Mouse (Mus musculus): ENCODE measurements around the gene B4galt1. TPM values are rescaled to one million over a fixed set of nuclear protein-coding genes. Genes with fewer than 3 reads are reported as not detected.

B4galt1 gene
- polyA plus RNA-seq, 1 experiment from 2014 or later, result 39.9 TPM

DNA sequence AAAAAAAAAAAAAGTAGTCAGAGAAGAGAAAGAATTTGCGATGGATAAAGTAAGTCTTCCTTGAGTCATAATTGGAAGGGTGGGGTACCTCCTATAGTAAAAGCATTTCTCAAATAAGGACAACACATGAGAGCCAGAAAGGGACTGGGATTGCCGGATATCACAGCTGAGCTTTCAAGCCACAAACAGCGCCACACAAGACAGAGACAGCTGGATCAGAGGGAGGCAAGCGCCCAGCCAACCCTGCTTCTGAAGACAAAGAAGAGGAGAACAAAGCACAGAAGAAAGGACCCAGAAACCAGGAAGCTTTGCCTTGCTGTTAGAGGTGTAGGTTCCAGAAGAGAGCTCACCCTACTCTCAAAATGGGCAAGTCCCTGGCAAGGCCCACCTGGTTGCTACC is 67.2 kb downstream of the B4galt1 start:
- no peak for ATAC-seq (ENCODE audit: insufficient number of reproducible peaks, insufficient read depth, low FRiP score, low TSS enrichment, low read depth)
- Histone ChIP-seq H3K27ac (no peak overlapping the region), H3K4me2 (no peak overlapping the region), H3K27me3 (no peaks in the 10 kb centered on the region), H3K36me3 (no peaks in the 10 kb centered on the region), H3K9ac (no peak overlapping the region), H3K4me1 (peaks cover 3% of the 10 kb centered on the region; the same call in 1 of the 2 replicates), H3K9me3 (no peaks in the 10 kb centered on the region), H3K4me3 (no peak overlapping the region)
- 84% methylated on average over 4 of the region's 4 CpGs for WGBS

DNA sequence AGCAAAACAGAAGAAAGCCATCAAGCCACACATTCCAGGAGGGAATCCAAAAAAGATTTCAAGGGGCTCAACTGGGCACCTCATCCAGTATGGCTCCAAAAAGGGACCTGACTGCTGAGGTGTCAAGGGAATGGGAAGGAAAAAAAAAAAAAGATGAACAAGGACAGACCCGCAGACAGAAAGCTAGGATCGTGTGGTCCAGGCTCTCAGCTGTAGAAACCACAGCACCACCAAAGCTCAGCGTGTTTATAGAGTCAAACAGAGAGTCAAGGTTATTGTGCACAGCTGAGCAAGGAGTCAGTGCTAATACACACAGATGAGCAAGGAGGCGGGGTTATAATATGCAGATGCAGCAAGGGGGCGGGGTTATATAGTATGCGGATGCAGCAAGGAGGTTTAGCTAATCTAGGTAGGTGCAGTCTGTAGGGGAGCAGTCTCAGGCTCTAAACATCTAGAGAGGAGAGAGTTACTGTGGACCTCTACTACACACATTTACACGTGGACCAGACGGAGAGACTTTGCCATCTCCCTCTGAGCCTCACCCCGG is 68.1 kb downstream of the B4galt1 start:
- WGBS, result 83% methylated on average over 9 of the region's 9 CpGs
- Histone ChIP-seq H3K4me1 (peaks cover 10% of the 10 kb centered on the region), H3K36me3 (no peaks in the 10 kb centered on the region), H3K27me3 (no peaks in the 10 kb centered on the region), H3K4me3 (no peak overlapping the region), H3K27ac (no peak overlapping the region), H3K9me3 (no peaks in the 10 kb centered on the region), H3K4me2 (no peak overlapping the region), H3K9ac (no peak overlapping the region)
- ATAC-seq (ENCODE audit: insufficient number of reproducible peaks, insufficient read depth, low FRiP score, low TSS enrichment, low read depth), result no peak

DNA sequence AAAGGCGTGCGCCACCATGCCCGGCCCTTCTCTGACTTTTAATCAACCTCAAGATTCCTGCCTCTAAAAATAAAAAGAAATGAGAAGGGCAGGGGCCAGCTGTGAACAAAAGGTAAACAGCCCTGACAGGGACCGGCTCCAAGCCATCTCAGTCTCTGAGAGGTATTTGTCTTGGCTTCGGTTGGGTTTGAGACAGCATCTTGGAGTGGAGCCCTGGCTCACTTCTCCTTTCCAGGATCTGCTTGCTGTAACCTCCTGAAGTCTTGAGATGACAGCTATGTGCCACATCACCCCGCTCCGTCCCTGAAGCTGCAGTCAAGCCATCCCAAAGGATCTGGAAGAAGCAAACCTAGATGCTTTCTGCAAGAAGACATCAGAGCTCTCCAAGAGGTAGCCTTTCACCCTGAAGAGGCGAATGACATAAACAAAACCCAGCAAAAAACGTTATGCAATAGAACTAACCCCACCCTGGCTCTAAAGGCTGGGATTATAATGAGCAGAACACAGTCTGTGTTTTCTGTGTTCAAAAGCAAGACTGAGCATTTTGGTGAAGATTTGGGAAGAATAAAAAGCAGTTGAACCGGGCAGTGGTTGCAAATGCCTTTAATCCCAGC is 69.1 kb downstream of the B4galt1 start:
- 80% methylated on average over 10 of the region's 10 CpGs for WGBS
- Histone ChIP-seq H3K9me3 (no peaks in the 10 kb centered on the region), H3K27me3 (no peaks in the 10 kb centered on the region), H3K27ac (no peak overlapping the region), H3K4me3 (no peak overlapping the region), H3K36me3 (no peaks in the 10 kb centered on the region), H3K4me1 (peaks cover 10% of the 10 kb centered on the region), H3K9ac (no peak overlapping the region), H3K4me2 (no peak overlapping the region)
- no peak for ATAC-seq (ENCODE audit: insufficient number of reproducible peaks, insufficient read depth, low FRiP score, low TSS enrichment, low read depth)

DNA sequence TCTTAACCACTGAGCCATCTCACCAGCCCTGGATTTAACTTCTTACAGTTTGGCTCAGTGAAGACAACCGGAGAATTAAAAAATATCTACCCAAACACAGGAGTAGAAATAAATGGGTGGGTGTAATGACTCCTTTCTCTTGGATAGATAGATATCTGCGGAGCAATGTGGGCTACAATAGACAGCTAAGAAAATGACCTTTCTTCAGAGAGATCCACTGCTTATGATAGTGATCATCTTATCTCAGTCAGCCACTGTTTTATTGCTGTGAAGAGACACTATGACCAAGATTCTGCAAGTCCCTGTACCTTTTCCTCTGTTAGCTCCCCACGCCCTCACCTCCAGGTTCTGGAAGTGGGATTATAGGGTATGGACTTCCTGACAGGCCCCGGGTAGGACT is 70.8 kb downstream of the B4galt1 start:
- Histone ChIP-seq H3K27ac (no peak overlapping the region), H3K4me2 (no peak overlapping the region), H3K9ac (no peak overlapping the region), H3K36me3 (no peaks in the 10 kb centered on the region), H3K4me3 (no peak overlapping the region), H3K4me1 (peaks cover 10% of the 10 kb centered on the region), H3K9me3 (no peaks in the 10 kb centered on the region), H3K27me3 (no peaks in the 10 kb centered on the region)
- no peak for ATAC-seq (ENCODE audit: insufficient number of reproducible peaks, insufficient read depth, low FRiP score, low TSS enrichment, low read depth)
- WGBS, result 90% methylated on average over 4 of the region's 4 CpGs

DNA sequence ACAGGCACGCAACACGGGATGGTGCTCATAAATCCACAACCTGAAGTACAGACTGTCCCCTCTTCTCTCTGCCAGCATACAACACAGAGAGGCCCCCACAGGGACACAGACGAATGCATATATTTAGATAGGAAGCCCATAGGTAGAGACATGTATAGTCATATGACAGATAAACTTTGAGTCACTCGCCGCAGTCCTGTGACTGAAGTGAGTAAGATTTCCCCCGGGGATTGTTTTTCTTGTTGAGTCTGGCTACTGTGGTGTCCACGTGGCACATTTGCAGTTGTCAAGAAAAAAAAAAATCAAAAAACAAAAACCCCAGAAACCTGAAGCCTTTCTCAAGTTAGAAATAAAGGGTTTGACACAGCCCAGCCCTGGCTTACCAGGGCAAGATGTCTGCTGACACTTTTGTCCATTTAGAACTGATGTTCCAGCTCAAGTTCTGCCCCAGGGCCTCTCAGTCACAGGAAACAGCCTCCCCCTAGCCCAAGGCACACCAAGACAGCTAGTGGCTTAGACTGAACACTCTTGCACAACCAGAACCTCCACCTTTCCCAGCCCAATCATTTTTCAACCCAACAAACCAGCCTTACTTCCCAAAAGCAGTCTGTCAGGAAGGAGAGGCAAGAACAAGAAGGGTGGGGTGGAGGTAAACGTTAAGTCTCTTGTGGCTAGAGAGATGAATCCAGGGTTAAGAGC is 71.9 kb downstream of the B4galt1 start:
- Histone ChIP-seq H3K4me2 (no peak overlapping the region), H3K9ac (0 out of 2 replicates have a peak overlapping the region, but pooled peaks have one; percentile 11), H3K4me3 (no peak overlapping the region), H3K36me3 (no peaks in the 10 kb centered on the region), H3K9me3 (no peaks in the 10 kb centered on the region), H3K27ac (peak overlapping the region; percentile 48; the same call in 1 of the 2 replicates), H3K4me1 (peaks cover 16% of the 10 kb centered on the region), H3K27me3 (no peaks in the 10 kb centered on the region)
- WGBS, result 42% methylated on average over 8 of the region's 8 CpGs
- ATAC-seq (ENCODE audit: insufficient number of reproducible peaks, insufficient read depth, low FRiP score, low TSS enrichment, low read depth), result no peak

DNA sequence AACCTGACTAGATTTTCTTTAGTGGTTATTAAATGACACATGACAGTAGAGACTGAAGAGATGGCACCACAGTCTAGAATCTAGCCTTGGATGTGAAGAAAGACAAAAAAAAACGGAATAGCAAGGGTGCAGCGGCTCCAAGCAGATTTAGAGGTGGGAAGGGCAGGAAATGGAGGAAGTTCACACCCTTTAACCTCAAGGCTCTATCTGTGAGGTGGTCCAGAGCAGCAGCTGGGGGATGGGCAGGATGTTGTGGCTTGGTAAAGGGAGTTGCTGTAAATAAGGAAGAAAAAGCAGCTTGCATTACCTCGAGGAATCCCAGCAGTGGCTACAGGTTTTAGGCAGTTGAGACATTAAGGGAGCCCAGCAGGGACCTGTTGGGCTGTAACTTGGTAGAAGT is 72.7 kb downstream of the B4galt1 start:
- H3K9me3 ChIP-seq, result no peaks in the 10 kb centered on the region
- WGBS, result 19% methylated on average over 3 of the region's 3 CpGs
- H3K4me1 ChIP-seq, result peaks cover 18% of the 10 kb centered on the region
- no peak overlapping the region for H3K4me3 ChIP-seq
- no peaks in the 10 kb centered on the region for H3K27me3 ChIP-seq
- H3K9ac ChIP-seq, result no peak overlapping the region
- ATAC-seq (ENCODE audit: insufficient number of reproducible peaks, insufficient read depth, low FRiP score, low TSS enrichment, low read depth), result no peak
- no peaks in the 10 kb centered on the region for H3K36me3 ChIP-seq
- no peak overlapping the region for H3K27ac ChIP-seq
- no peak overlapping the region for H3K4me2 ChIP-seq

DNA sequence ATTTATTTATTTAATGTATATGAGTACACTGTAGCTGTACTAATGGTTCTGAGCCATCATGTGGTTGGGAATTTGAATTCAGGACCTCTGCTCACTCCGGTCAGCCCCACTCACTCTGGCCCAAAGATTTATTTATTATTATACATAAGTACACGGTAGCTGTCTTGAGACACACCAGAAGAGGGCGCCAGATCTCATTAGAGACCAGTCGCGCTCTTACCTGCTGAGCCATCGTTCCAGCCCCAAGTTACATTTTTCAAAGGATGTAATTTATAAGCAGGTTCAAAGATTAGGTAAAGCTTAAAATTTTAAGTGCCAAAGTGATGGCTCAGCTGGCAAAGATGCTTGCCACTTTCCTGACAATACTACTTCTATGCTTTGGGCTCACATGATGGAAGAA is 75.1 kb downstream of the B4galt1 start:
- Histone ChIP-seq H3K27me3 (no peaks in the 10 kb centered on the region), H3K4me2 (no peak overlapping the region), H3K4me1 (peaks cover 33% of the 10 kb centered on the region), H3K27ac (no peak overlapping the region), H3K9me3 (no peaks in the 10 kb centered on the region), H3K36me3 (no peaks in the 10 kb centered on the region), H3K9ac (no peak overlapping the region), H3K4me3 (no peak overlapping the region)
- 82% methylated on average over 6 of the region's 6 CpGs for WGBS
- no peak for ATAC-seq (ENCODE audit: insufficient number of reproducible peaks, insufficient read depth, low FRiP score, low TSS enrichment, low read depth)

DNA sequence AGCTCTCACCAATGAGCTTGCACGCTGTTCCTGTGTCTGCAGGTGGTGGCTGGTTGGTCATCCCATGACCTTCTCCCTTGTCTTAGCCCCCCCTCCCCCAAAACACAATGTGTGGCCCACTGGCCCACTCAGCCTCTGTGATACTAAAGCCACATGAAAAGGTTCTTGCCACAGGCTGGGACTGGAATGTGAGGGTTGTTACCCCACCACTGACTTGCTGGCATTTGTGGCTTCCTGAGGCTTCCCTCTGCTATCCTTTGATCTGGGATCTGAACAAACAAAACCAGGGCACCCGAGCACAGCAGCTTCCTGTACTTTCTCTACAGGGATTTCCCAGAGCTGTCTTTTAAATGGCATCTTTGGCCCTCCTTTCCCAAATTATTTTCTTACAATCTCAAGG is 76.7 kb downstream of the B4galt1 start:
- H3K27ac ChIP-seq, result 0 out of 2 replicates have a peak overlapping the region, but pooled peaks have one; percentile 11
- no peak overlapping the region for H3K4me3 ChIP-seq
- no peaks in the 10 kb centered on the region for H3K36me3 ChIP-seq
- H3K9me3 ChIP-seq, result no peaks in the 10 kb centered on the region
- no peak overlapping the region; the same call in 1 of the 2 replicates for H3K4me2 ChIP-seq
- no peaks in the 10 kb centered on the region for H3K27me3 ChIP-seq
- H3K9ac ChIP-seq, result no peak overlapping the region; the same call in 1 of the 2 replicates
- H3K4me1 ChIP-seq, result peaks cover 37% of the 10 kb centered on the region
- 25% methylated on average over 2 of the region's 2 CpGs for WGBS
- ATAC-seq (ENCODE audit: insufficient number of reproducible peaks, insufficient read depth, low FRiP score, low TSS enrichment, low read depth), result no peak

DNA sequence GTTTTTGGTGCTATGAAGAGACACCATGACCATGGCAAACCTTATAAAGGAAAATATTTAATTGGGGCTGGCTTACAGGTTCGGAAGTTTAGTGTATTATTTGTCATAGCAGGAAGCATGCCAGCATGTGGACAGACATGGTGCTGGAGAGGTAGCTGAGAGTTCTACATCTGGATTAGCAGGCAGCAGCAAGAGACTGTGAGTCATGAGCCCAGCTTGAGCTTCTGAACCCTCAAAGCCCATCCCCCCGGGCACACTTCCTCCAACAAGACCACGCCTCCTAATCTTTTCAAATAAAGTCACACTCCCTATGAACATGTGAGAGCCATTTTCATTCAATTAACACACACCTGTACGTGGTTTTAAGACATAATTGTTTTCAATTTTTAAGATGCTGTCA is 77.4 kb downstream of the B4galt1 start:
- Histone ChIP-seq H3K27ac (no peak overlapping the region), H3K4me2 (no peak overlapping the region), H3K27me3 (no peaks in the 10 kb centered on the region), H3K4me1 (peaks cover 32% of the 10 kb centered on the region), H3K9ac (no peak overlapping the region), H3K36me3 (no peaks in the 10 kb centered on the region), H3K9me3 (no peaks in the 10 kb centered on the region), H3K4me3 (no peak overlapping the region)
- 62% methylated on average over 4 of the region's 4 CpGs for WGBS
- no peak for ATAC-seq (ENCODE audit: insufficient number of reproducible peaks, insufficient read depth, low FRiP score, low TSS enrichment, low read depth)

DNA sequence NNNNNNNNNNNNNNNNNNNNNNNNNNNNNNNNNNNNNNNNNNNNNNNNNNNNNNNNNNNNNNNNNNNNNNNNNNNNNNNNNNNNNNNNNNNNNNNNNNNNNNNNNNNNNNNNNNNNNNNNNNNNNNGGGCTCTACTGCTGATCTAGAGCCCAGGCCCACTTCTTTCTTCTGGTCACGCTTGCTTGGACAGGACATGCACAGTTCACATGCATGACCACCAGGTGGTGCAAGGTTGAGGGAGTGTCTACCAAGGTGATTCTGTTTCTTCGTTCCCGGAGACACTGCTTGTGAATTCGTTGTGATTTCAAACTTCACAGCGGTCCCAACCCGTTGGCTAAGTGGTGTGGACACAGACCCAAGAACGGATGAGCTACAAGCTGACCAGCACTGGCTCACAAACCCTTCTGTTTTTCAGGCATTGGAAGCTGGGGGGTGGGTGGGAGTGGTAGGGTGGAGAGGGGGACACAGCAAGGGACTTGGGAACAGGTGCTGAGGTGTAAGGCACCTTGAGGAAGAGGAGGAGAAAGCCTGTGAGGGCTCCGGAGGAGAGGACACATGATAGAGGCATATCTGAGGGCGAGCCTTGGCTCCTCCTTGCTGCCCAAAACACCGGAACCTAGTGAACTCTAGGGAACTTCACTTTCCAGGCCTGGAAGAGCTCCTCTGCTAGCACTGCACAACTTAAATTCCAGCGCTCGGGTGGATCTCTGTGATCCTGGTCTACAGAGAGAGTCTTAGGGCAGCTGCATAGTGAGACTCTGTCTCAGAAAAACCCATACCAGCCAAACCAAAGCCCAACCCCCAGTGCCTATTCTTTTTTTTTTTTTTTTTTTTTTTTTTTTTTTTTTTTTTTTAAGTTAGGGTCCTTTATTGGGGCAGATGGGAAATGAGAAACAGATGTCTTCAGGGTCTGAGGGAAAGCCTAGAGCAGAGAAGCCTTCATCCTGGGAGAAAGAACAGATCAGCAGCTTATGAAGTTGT is 79.2 kb downstream of the B4galt1 start:
- peak overlapping the region; percentile 90 for H3K27ac ChIP-seq
- H3K4me3 ChIP-seq, result peak overlapping the region; percentile 20
- 0 out of 2 replicates have a peak, but pooled peaks have one; percentile 21 for ATAC-seq (ENCODE audit: insufficient number of reproducible peaks, insufficient read depth, low FRiP score, low TSS enrichment, low read depth)
- no peaks in the 10 kb centered on the region for H3K9me3 ChIP-seq
- H3K4me1 ChIP-seq, result peaks cover 27% of the 10 kb centered on the region
- H3K9ac ChIP-seq, result peak overlapping the region; percentile 58
- H3K4me2 ChIP-seq, result peak overlapping the region; percentile 57
- 10% methylated on average over 12 of the region's 12 CpGs for WGBS
- no peaks in the 10 kb centered on the region for H3K36me3 ChIP-seq
- H3K27me3 ChIP-seq, result no peaks in the 10 kb centered on the region

DNA sequence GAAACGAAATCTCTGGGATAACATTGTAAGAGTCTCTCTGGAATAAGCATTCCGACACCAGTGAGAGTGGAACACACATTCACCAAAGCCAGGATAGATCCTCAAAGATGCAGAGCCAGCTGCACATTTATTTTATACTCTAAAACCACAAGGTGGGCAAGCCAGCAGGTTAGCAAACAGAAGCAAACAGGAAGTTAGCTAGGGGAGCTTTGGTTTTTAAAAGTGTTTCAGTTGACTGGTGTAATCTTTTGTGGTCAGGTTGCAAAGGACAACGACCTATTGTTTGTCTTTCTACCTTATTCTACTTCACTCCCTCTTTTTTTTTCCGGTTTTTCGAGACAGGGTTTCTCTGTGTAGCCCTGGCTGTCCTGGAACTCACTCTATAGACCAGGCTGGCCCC is 93.9 kb downstream of the B4galt1 start:
- Histone ChIP-seq H3K4me2 (no peak overlapping the region), H3K4me3 (no peak overlapping the region), H3K9me3 (no peaks in the 10 kb centered on the region), H3K27ac (no peak overlapping the region), H3K36me3 (peaks cover 6% of the 10 kb centered on the region; the same call in 1 of the 2 replicates), H3K27me3 (peaks cover 4% of the 10 kb centered on the region; the same call in 1 of the 2 replicates), H3K9ac (no peak overlapping the region), H3K4me1 (peaks cover 4% of the 10 kb centered on the region)
- no peak for ATAC-seq (ENCODE audit: insufficient number of reproducible peaks, insufficient read depth, low FRiP score, low TSS enrichment, low read depth)
- 53% methylated on average over 5 of the region's 5 CpGs for WGBS
